Comparison of ENCODE assay signal across 14 mouse cellular contexts in genomic region chr13:84063406-84063805, GRCm38 (mm10).
DNase-seq lines count a peak whose midpoint lies in the region; ATAC-seq and TF ChIP-seq lines count a peak whose summit lies in the region.
"Had no signal": no experiment of that assay in that cellular context is flagged by ENCODE, and none has a peak within 500 bp of the region (broad histone marks: within the 10 kb centered on the region; RNA-seq: fewer than 3 reads in every experiment).

No protein-coding gene starts in this region.

- peak overlapping the region; percentile 57 for H3K9ac ChIP-seq in forebrain, embryonic 16.5 days (replicated peaks; ENCODE audit: low read depth, low read length)
- peak overlapping the region; percentile 48 for H3K9ac ChIP-seq in midbrain, embryonic 14.5 days (replicated peaks; ENCODE audit: low read length)
- H3K9ac ChIP-seq: limb, embryonic 15.5 days; stomach, embryonic 15.5 days had no signal

- H3K4me2 ChIP-seq in forebrain, embryonic 16.5 days (ENCODE audit: low read length): peak overlapping the region; percentile 48
- H3K4me2 ChIP-seq in midbrain, embryonic 14.5 days (ENCODE audit: low read length): peak overlapping the region; percentile 48
- H3K4me2 ChIP-seq: limb, embryonic 15.5 days; stomach, embryonic 15.5 days had no signal

- peaks cover 46% of the 10 kb centered on the region for H3K4me1 ChIP-seq in forebrain, embryonic 16.5 days (replicated peaks; ENCODE audit: control insufficient read depth, insufficient read depth, low read length)
- peaks cover 60% of the 10 kb centered on the region for H3K4me1 ChIP-seq in midbrain, embryonic 14.5 days (ENCODE audit: control insufficient read depth, insufficient read depth, low read length)
- H3K4me1 ChIP-seq: limb, embryonic 15.5 days; stomach, embryonic 15.5 days had no signal

- H3K36me3 ChIP-seq in forebrain, embryonic 16.5 days (ENCODE audit: control insufficient read depth, insufficient read depth): no peaks in the 10 kb centered on the region
- H3K36me3 ChIP-seq in midbrain, embryonic 14.5 days (ENCODE audit: control insufficient read depth, insufficient read depth, low read length): no peaks in the 10 kb centered on the region
- H3K36me3 ChIP-seq: limb, embryonic 15.5 days; stomach, embryonic 15.5 days had no signal

- peak; percentile 45 to 57 for DNase-seq in cerebellum, postnatal 10 days
- no peak for DNase-seq in cerebellum, adult 11 months
- DNase-seq in brain, embryonic 14.5 days (ENCODE audit: low read depth): peak; percentile 71
- peak; percentile 59 for DNase-seq in midbrain, embryonic 14.5 days
- no peak for DNase-seq in liver
- DNase-seq in c-Kit-positive CD71-positive TER-119-positive erythroid progenitor cells, embryonic 14.5 days (ENCODE audit: low spot score): no peak
- no peak for DNase-seq in adrenal gland, postnatal 10 days
- DNase-seq: heart, adult 2 months; lung, adult 2 months had no signal

- no peak for ATAC-seq in forebrain, embryonic 16.5 days
- ATAC-seq in midbrain, embryonic 14.5 days (ENCODE audit: low FRiP score, low TSS enrichment): no peak
- ATAC-seq: intestine, postnatal 0 days had no signal

- WGBS in forebrain, embryonic 16.5 days: 9% methylated on average over 2 of the region's 2 CpGs
- 46% methylated on average over 2 of the region's 2 CpGs for WGBS in midbrain, embryonic 14.5 days

- H3K4me3 ChIP-seq in forebrain, embryonic 16.5 days (replicated peaks; ENCODE audit: low read length): peak overlapping the region; percentile 32
- peak overlapping the region; percentile 20 for H3K4me3 ChIP-seq in midbrain, embryonic 14.5 days (replicated peaks; ENCODE audit: low read depth, low read length)
- H3K4me3 ChIP-seq: erythroblast, embryonic 14.5 days; heart, adult 2 months; limb, embryonic 15.5 days; stomach, embryonic 15.5 days had no signal

- TF ChIP-seq CTCF in brain, embryonic 14.5 days (IDR thresholded peaks at IDR 0.05; ENCODE audit: borderline replicate concordance, extremely low read depth, insufficient read depth, insufficient read length): no peak

- no peaks in the 10 kb centered on the region for H3K9me3 ChIP-seq in forebrain, embryonic 16.5 days (ENCODE audit: control insufficient read depth, low read length)
- H3K9me3 ChIP-seq in midbrain, embryonic 14.5 days (ENCODE audit: control insufficient read depth, low read length): no peaks in the 10 kb centered on the region
- H3K9me3 ChIP-seq: limb, embryonic 15.5 days; stomach, embryonic 15.5 days had no signal

- TF ChIP-seq POLR2A in brain, embryonic 14.5 days (IDR thresholded peaks at IDR 0.05; ENCODE audit: borderline replicate concordance, extremely low read depth, insufficient read depth, insufficient read length, poor library complexity, severe bottlenecking): no peak

- peak overlapping the region; percentile 91 for H3K27ac ChIP-seq in forebrain, embryonic 16.5 days (ENCODE audit: low read length)
- peak overlapping the region; percentile 92 for H3K27ac ChIP-seq in midbrain, embryonic 14.5 days (replicated peaks; ENCODE audit: low read depth, low read length)
- H3K27ac ChIP-seq: heart, adult 2 months; limb, embryonic 15.5 days; stomach, embryonic 15.5 days had no signal

- H3K27me3 ChIP-seq in forebrain, embryonic 16.5 days (replicated peaks; ENCODE audit: control insufficient read depth, insufficient read depth, low read length): no peaks in the 10 kb centered on the region
- no peaks in the 10 kb centered on the region for H3K27me3 ChIP-seq in midbrain, embryonic 14.5 days (ENCODE audit: control insufficient read depth, insufficient read depth, low read length)
- H3K27me3 ChIP-seq: limb, embryonic 15.5 days; stomach, embryonic 15.5 days had no signal

Comparison
In these comparisons a context has a peak if more than half of its experiments do, and no peak if none do; other contexts are left out.
1. DNase-seq: peak in cerebellum, postnatal 10 days (2 of 2), brain, embryonic 14.5 days (single experiment) and midbrain, embryonic 14.5 days (single experiment); none in cerebellum, adult 11 months (single experiment), liver (single experiment), c-Kit-positive CD71-positive TER-119-positive erythroid progenitor cells, embryonic 14.5 days (single experiment) and adrenal gland, postnatal 10 days (single experiment).